Mouse (Mus musculus) heart, postnatal 0 days (tissue): ENCODE data around the gene Gse1. TPM values are rescaled to one million over a fixed set of nuclear protein-coding genes. Genes with fewer than 3 reads are reported as not detected.
A peak's percentile ranks its signal among the peaks of the same experiment; 100 is the strongest.
"Not testable (repeated sequence)": the region's sequence is repeated elsewhere in the genome, so short reads cannot be mapped to it uniquely, and the experiment has no call there.

Source experiments
- ATAC-seq: fragments of 200-750 bp; cut with Nextera tagmentation; 2 replicates; pipeline ENCODE4 v1.8.0; 2017; ENCODE audit warnings: low read depth, moderate number of reproducible peaks, moderate library complexity; ENCODE audit not compliant: insufficient read depth
- DNase-seq: peaks from one replicate; pipeline ENCODE4 v3.0.0-alpha.2; 2016; ENCODE audit warnings: low spot score
- H3K27ac ChIP-seq: fragments of 300-500 bp; sonication (generic); 2 replicates; pipeline ENCODE4 v1.5.1; 2014; ENCODE audit warnings: low read depth, mild to moderate bottlenecking
- H3K27me3 ChIP-seq: fragments of 300-500 bp; sonication (generic); 2 replicates; pipeline ENCODE4 v1.6.1; 2014; ENCODE audit warnings: low read length, mixed read lengths; ENCODE audit not compliant: control insufficient read depth, insufficient read depth
- H3K36me3 ChIP-seq: fragments of 300-500 bp; sonication (generic); replicated peaks from 2 replicates; pipeline ENCODE4 v1.6.1; 2014; ENCODE audit warnings: low read length, mixed read lengths; ENCODE audit not compliant: control insufficient read depth, insufficient read depth
- H3K4me1 ChIP-seq: fragments of 300-500 bp; sonication (generic); 2 replicates; pipeline ENCODE4 v1.6.1; 2014; ENCODE audit warnings: antibody characterized with exemption; ENCODE audit not compliant: control insufficient read depth, insufficient read depth
- H3K4me2 ChIP-seq: fragments of 300-500 bp; sonication (generic); 2 replicates; pipeline ENCODE4 v1.6.1; 2014; ENCODE audit warnings: low read depth, mild to moderate bottlenecking, low read length, moderate library complexity
- H3K4me3 ChIP-seq: fragments of 300-500 bp; sonication (generic); 2 replicates; pipeline ENCODE4 v1.5.1; 2014; ENCODE audit warnings: low read depth, low read length
- H3K9ac ChIP-seq: fragments of 300-500 bp; sonication (generic); replicated peaks from 2 replicates; pipeline ENCODE4 v1.6.1; 2014; ENCODE audit warnings: low read depth, low read length, mixed read lengths
- H3K9me3 ChIP-seq: fragments of 300-500 bp; sonication (generic); replicated peaks from 2 replicates; pipeline ENCODE4 v1.6.1; 2016; ENCODE audit warnings: low read length; ENCODE audit not compliant: control insufficient read depth
- CTCF ChIP-seq: IDR thresholded peaks from 2 replicates; pipeline ENCODE4 v1.5.1; 2016; ENCODE audit warnings: antibody characterized with exemption, control low read depth, low read depth
- EP300 ChIP-seq: IDR thresholded peaks from 2 replicates; pipeline ENCODE4 v1.6.1; 2016; ENCODE audit warnings: antibody characterized with exemption, low read depth
- WGBS: fragments of 180-500 bp; shearing (Covaris S2); extraction: QIAGEN DNeasy Blood & Tissue Kit; methylation state at CpG from one replicate; pipeline ENCODE4 v1.1.7; 2014; 5-methylcytosine and 5-hydroxymethylcytosine counted together
- polyA plus RNA-seq: library from polyadenylated mRNA; unstranded; fragments of >200 nt; fragmentation: Nextera tagmentation; extraction: Ambion mirVana; gene quantifications from 2 replicates; pipeline ENCODE4 v1.2.1, GENCODE M21; 2015
- total RNA-seq: library from RNA; depleted of rRNA; stranded (reverse); fragments of >200 nt; gene quantifications from 2 replicates; pipeline ENCODE4 v1.2.3, GENCODE M21; 2014; ENCODE audit warnings: low replicate concordance

The Gse1 gene
- total and polyA plus RNA-seq, 2 experiments from 2014 or later, result 5.4 to 18.7 TPM

GRCm38 (mm10) chr8:120328361-120329022 is 100.2 kb downstream of the Gse1 start:
- Histone ChIP-seq H3K4me1 (peaks cover 14% of the 10 kb centered on the region; the same call in 1 of the 2 replicates), H3K9ac (no peak overlapping the region), H3K27ac (no peak overlapping the region), H3K4me3 (no peak overlapping the region), H3K36me3 (no peaks in the 10 kb centered on the region), H3K4me2 (no peak overlapping the region), H3K27me3 (no peaks in the 10 kb centered on the region), H3K9me3 (no peaks in the 10 kb centered on the region)
- 83% methylated on average over 13 of the region's 13 CpGs for WGBS
- TF ChIP-seq EP300 (no peak), CTCF (no peak)
- ATAC-seq (no peak), DNase-seq (no peak)

- Histone ChIP-seq H3K9ac (no peak overlapping the region), H3K27ac (no peak overlapping the region), H3K36me3 (no peaks in the 10 kb centered on the region), H3K9me3 (no peaks in the 10 kb centered on the region), H3K4me1 (peaks cover 13% of the 10 kb centered on the region; the same call in 1 of the 2 replicates), H3K27me3 (no peaks in the 10 kb centered on the region), H3K4me2 (no peak overlapping the region), H3K4me3 (no peak overlapping the region)
- TF ChIP-seq EP300 (no peak), CTCF (no peak)
- 78% methylated on average over 11 of the region's 11 CpGs for WGBS
- ATAC-seq (no peak), DNase-seq (no peak)
Measured at GRCm38 (mm10) chr8:120329030-120329748, 100.9 kb downstream of the Gse1 start.

- Histone ChIP-seq H3K4me1 (peaks cover 22% of the 10 kb centered on the region), H3K4me2 (no peak overlapping the region), H3K9ac (no peak overlapping the region), H3K9me3 (no peaks in the 10 kb centered on the region), H3K36me3 (no peaks in the 10 kb centered on the region), H3K27ac (no peak overlapping the region), H3K27me3 (no peaks in the 10 kb centered on the region), H3K4me3 (no peak overlapping the region)
- WGBS, result 58% methylated on average over 7 of the region's 7 CpGs
- DNase-seq (no peak), ATAC-seq (no peak)
- TF ChIP-seq EP300, result no peak
- no peak for TF ChIP-seq CTCF
Measured at GRCm38 (mm10) chr8:120331027-120331426, 102.8 kb downstream of the Gse1 start.

- TF ChIP-seq EP300 (no peak), CTCF (peak; percentile 50)
- Histone ChIP-seq H3K9me3 (no peaks in the 10 kb centered on the region), H3K4me1 (peaks cover 27% of the 10 kb centered on the region), H3K27ac (no peak overlapping the region), H3K4me3 (no peak overlapping the region), H3K27me3 (no peaks in the 10 kb centered on the region; the same call in 1 of the 2 replicates), H3K36me3 (no peaks in the 10 kb centered on the region), H3K4me2 (no peak overlapping the region), H3K9ac (no peak overlapping the region)
- ATAC-seq (no peak), DNase-seq (peak; percentile 29)
- WGBS, result 74% methylated on average over 16 of the region's 16 CpGs
Measured at GRCm38 (mm10) chr8:120332379-120333229, 104.3 kb downstream of the Gse1 start.

GRCm38 (mm10) chr8:120333681-120334080 is 105.4 kb downstream of the Gse1 start:
- Histone ChIP-seq H3K27ac (no peak overlapping the region), H3K9ac (no peak overlapping the region), H3K4me1 (peaks cover 27% of the 10 kb centered on the region), H3K27me3 (no peaks in the 10 kb centered on the region; the same call in 1 of the 2 replicates), H3K4me3 (no peak overlapping the region), H3K36me3 (no peaks in the 10 kb centered on the region), H3K4me2 (no peak overlapping the region), H3K9me3 (no peaks in the 10 kb centered on the region)
- DNase-seq, result no peak
- no peak for ATAC-seq
- WGBS, result 92% methylated on average over 4 of the region's 4 CpGs
- TF ChIP-seq CTCF (no peak), EP300 (no peak)

GRCm38 (mm10) chr8:120334261-120334660 is 106.0 kb downstream of the Gse1 start:
- Histone ChIP-seq H3K4me1 (peaks cover 28% of the 10 kb centered on the region), H3K27ac (peak overlapping the region; percentile 9; the same call in 1 of the 2 replicates)
- H3K9ac ChIP-seq, DNase-seq, ATAC-seq, H3K9me3 ChIP-seq, H3K36me3 ChIP-seq, H3K27me3 ChIP-seq, H3K4me2 ChIP-seq, H3K4me3 ChIP-seq: not testable (repeated sequence)
- 84% methylated on average over 3 of the region's 3 CpGs for WGBS
